Mouse (Mus musculus) gastrocnemius, postnatal 36 days (tissue): ENCODE measurements around the gene Garnl3. TPM values are rescaled to one million over a fixed set of nuclear protein-coding genes. Genes with fewer than 3 reads are reported as not detected.
"Not testable (repeated sequence)": the region's sequence is repeated elsewhere in the genome, so short reads cannot be mapped to it uniquely, and the experiment has no call there.

Experiments used
- DNase-seq, 2 experiments: peaks; one replicate each; pipeline ENCODE4 v3.0.0; 2022
- intact Hi-C: fragments of 180-260 bp; cut with DNase I; formaldehyde crosslinking; loops from one replicate; pipeline ENCODE4 v1.15.1; 2025
- total RNA-seq, 2 experiments: library from RNA; stranded (reverse); gene quantifications; 2 replicates each; pipeline ENCODE4 v1.2.3; 2021

The Garnl3 gene
- total RNA-seq, 2 experiments from 2014 or later: 0.64 to 0.69 TPM

DNA sequence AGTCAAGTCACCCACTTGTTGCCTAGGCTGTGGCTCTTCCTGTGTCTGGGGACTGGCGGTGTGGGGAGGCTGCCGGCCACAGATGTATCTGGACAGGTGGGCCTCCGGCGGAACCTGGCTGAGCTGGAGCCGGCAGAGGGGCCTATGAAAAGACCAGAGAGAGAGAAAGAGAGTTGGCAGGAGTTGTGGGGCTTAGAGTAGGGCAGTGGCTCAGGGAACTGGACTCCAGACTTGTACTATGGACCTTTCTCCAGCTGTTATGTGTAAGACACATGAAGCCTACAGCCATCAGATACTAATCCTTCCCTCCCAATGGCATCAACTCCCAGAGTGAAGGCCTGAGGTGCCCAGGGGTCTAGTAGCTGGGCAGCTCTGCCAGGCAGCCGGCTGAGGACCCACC, 27.4 kb upstream of the Garnl3 start:
- DNase-seq: no peak
- intact Hi-C loops: loop anchor here (5.0 kb wide), 1 partner anchor 58 kb away; the partner anchor contains the start of gene Angptl2

DNA sequence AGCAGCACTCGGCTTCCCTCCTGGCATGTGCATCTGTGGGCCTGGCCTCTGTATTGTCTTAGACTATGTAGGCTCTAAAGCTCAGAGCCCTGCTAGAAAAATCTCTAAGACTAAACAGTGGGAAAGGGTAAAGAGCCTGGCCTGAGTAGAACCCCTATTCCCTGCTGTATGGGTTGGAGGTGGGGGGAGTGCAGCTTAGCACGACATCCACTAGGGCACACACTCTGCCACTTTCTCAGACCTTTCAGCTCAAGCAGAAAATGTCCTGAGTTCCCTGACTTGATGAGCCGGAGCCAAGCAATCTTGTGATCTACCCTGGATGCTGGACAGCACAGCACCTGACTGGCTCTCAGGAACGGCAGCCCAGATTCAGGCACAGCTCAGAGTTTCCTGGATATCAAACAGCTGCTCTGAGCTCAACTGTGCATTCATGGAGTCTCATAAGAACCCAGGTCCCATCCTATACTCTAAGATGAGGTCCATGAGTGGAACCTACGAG, 24.9 kb upstream of the Garnl3 start:
- intact Hi-C loops: loop anchor here (5.0 kb wide), 1 partner anchor 61 kb away; the partner anchor contains the start of gene Angptl2
- no peak for DNase-seq

DNA sequence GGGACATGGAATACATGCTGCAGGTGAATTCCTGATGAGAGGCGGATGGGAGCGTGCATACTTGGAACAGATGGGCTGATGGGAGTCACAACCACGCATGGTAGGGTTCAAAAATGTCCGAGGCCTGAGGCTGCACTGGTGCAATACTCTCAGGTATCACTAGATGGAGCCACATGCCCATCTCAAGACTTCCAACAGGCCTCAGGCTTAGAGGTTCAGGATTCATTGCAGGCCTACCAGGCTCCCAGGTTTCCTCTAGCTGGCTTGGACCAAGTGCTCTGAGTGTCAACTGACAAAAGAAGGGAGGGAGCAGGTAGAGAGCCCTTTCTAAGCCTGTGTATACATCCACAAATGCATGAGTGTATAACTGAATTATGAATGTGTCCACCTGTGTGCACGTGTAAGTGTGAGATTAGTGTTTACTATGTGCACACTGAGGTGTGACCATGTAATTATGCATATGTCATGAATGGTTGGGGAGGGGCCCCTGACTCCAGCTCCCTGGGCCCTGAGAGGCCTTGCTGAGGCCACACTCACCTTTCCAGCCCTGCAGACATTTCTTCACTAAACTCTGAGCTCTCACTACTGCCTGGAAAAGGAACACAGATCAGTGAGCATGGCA, 23.4 kb upstream of the Garnl3 start:
- intact Hi-C loops: loop anchor here (1.0 to 5.0 kb wide), 3 partner anchors 62 to 248 kb away; partner anchors contain the start of gene Angptl2
- peak; percentile 61 to 68 for DNase-seq

DNA sequence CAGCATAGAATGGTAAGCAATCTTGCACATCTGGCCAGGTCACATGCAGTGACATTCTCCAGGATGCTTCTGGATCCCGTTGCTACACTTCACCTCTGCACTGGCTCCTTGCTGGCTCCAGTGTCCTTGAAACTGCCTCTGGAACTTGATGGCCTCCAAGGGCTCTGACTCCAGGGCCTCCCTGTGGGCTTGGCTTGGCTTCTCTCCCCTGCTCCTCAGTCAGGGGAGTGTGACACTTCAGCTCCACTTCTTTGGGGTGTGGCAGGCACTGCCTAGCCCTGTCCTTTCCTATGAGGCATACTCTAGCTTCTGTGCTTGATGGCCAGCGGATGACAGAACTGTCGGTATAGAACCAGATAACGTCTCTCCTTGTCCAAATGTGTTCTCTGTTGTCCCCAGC, 15.5 kb upstream of the Garnl3 start:
- no peak for DNase-seq
- intact Hi-C loops: no loop called here

DNA sequence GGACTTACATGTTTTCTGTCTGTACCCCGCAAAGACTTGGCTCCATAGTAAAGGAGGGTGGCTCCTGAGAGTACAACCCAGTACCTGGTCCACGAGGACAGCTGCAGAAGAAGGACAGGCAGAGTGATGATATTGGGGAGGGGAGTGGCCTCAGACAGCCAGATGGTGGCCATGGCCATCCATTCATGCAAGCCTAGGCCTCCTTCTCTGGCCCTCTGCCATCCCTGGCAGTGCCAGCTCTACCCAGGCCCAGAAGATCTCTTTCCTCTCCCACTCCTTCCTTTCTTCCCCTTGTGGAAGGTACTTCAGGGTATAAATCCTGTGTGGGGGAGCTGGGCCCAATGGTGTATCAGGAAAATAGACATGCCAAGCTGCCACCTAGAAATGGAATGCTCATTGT, 11.8 kb upstream of the Garnl3 start:
- no peak for DNase-seq
- intact Hi-C loops: no loop called here

DNA sequence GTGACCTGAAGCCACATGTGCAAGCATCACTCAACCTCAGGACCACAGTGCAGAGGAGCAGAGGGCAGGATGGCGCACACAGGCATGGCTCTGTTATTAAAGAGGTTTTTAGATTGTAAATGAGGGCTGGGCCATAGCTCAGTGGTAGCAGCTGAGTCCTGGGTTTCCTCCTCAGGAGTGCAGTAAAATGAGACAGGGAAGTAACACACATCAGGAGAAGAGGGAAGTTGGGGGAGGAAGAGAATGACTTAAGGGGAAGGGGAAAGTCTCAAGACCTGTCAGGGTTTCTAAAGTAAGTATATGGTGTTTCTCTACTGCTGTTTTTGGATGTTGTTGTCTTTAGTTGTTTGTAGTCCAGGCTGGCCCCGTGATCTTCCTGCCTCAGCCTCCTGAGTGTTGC, 7.0 kb upstream of the Garnl3 start:
- peak in 1 of 2 experiments; percentile 8 for DNase-seq
- intact Hi-C loops: no loop called here

DNA sequence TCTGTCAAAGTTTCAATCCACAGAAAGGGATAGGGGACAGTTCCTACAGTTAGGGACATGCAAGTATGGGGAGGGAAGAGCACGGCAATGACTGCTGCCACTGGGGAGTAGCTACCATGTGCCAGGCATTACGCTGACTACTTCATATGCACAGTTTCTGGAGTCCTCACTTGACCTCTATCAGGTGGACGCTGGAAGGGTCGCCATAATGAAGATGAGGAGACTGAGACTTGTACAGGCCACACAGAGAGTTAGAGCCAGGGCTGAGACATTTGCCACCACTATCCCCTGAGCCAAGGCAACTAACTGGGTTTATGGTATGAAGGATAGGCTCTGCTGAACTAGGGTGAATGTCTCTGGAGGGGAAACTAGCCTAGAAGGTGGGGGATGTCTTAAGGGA, 6.3 kb upstream of the Garnl3 start:
- no peak for DNase-seq
- intact Hi-C loops: no loop called here

DNA sequence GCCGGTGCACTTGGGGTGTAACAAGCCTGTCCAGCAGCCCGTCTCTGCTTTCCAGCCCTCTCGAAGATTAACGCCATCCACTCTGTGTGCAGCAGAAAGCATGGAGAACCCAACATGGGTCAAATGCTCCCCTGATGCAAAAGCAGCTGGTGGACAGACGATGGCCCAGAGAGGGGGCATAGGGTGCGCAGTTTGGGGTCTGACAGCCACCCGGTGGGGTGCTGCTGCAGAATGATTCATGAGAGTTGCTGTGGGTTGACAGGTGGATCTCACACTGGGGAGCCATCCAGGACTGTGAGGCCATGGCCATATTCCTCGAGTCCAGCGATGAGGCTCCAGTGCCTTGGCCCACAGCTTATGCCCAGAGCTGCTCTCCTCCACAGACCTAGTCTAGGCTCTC, 5.8 kb upstream of the Garnl3 start:
- intact Hi-C loops: no loop called here
- DNase-seq: no peak

DNA sequence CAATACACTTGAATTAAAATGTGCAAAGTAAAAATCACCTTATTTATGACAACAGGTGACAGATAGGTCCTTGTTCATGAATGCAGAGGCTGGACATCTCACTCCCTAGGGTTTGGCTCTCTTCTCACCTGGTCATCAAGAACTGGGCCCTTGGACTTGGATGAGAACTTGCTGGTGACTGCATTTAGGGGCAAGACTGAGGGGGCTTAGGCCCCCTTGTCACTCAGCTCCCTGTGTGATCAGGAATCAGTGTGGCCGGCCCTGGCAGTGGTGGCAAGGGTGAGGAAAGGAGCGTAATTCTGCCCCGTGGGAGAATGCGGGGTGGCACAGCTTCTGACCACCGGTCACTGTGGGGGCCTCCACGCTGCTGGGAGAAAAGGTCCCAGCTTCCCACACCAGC, 4.9 kb upstream of the Garnl3 start:
- DNase-seq: no peak
- intact Hi-C loops: no loop called here

DNA sequence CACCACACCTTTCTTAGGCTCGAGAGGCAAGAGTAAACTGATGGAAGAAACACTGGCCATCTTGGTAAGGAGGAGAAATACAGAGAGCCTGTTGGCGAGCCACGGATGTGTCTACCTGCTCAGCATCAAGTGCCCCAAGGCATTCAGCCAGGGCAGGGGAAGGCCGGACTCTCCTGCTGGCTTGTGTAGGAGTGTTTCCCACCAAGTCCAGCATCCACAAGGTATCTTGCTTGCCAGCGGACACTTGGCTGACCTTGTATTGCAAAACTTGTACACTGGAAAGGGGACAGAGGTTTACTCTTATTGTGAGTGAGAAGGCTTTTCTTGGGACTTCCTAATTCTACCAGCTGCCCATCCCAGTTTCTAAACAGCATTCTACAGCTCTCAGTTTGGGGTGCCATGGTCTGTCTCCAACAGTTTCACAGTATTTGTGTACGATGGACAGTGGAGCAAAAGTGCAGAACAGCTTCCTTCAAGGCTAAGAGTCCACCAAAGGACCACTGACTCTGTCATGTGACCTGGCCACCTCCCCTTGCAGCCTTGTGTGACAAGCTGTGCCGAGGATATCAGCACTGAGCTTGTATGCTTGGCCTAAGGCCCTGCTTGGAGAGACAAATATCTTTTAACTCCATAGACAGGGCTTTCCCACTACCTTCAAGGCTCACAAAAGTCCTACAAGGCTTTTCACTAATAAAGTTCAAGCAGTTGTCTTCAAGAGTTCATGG, 3.5 kb upstream of the Garnl3 start:
- intact Hi-C loops: no loop called here
- no peak for DNase-seq

DNA sequence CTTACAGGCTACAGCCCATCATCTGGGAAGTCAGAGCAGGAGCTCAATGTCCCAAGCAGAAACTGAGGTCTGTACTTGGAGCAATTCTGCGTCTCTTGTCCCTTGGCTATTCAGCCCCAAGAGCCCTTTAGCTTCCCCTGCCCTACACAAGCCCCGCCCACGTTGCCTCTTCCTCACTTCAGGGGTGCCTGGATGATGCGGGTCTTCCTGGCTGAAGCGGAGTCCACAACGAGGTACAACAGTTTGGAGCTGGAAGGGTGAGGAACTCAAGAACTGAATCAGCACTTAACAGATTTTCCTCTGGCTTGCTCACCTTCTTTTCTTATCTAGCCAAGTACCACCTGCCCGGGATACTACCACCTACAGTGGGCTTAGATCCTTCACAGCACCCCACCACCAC, 852 bp upstream of the Garnl3 start:
- intact Hi-C loops: no loop called here
- DNase-seq: no peak

DNA sequence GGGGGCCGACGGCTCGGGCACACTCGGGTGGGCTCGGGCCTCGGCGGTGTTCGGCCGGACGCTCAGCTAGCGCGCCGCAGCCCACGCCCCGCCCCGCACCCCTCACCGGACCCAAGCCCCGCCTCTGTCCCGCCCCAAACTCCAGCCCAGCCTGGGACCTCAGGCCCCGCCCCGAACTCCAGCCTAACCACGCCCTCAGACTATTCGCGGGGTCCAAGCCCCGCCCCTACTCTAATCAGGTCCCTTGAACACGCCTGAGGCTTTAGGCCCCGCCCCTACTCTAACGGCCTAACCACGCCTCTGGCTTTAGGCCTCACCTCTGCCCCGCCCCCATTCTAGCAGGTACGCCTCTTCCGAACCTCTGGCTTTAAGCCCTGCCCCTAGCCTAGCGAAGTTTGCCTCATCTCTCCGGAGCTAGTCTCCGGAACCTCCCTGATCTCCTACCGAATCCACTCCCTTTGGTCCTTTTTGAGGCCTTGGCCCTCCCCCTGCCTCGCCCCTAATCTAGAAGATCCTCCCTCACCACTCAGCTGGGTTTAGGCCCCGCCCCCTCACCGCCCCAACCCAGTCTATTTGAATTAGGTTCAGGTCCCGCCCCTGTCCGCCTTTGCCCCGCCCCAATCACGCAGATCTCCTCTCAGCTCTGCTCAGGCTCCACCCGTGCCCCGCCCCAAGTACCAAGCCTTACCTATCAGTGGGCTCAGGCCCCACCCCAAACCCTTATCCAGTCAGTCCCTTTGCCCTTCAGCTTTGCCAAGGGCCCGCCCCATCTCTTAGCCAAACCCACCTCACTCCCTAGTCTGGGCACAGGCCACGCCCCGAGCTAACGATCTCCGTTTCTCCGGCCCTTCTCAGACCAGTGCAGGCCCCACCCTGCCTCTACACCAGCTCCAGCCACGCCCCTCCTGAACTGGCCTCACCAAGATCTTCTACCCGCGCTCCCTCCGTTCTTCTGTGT, 649 bp downstream of the Garnl3 start:
- peak; percentile 94 to 96 for DNase-seq
- intact Hi-C loops: no loop called here

DNA sequence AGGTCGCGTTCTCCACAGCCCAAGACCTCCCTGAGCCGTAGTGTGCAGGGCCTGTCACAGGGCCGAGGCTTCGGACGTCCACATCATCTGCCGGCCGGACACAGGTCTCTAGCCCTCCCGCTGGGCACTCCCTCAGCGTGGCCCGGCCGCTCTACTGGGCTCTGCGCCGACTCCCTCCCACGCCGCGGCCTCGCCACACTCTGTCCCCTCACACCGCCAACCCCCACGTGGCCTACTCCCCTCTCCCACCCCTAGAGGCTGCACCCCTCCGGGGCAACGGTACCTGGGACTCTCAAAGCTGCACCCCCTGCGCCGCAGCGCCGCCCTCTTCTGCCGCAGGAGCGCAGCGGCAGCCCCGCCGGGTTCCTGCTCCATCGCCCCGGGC, 1.3 kb downstream of the Garnl3 start:
- intact Hi-C loops: no loop called here
- no peak for DNase-seq

DNA sequence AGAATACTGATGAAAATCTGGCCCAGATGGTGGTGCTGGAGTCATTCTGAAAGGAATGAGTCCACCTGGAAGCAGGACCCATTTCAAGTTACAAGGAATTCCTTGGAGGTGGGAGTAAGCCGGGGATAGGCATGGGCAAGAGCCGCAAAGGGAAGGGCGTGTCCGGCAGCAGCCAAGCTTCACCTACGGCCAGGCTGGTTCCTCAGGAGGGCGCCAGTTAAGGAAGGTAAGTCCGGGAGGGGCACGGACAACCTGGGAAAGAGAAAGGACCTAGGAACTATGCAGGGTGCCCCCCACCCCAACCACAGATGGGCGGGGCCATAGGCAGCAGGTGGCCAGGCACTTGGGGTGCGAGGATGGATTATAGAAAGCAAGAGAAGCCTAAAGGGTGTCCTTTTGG, 1.8 kb downstream of the Garnl3 start:
- intact Hi-C loops: no loop called here
- no peak for DNase-seq

DNA sequence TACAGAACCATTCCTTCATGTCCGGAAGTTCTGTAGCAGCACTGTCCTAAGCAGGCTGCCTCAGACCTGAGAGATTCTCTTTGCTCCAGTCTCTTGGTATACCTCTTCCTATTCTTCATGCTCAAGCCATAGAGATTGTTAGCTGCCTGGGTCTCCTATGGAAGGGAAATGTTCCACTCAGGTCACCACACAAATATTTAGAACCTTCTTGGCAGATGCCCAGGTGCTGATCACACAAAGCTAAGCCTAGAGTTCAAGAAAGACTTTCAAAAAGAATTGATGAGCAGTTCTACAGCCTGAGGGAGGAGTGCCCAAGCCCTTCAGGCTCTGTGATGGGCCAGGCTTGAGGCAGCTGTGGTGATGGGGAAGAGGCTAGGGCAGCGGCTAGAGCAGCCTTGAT, 2.4 kb downstream of the Garnl3 start:
- DNase-seq: no peak
- intact Hi-C loops: no loop called here

DNA sequence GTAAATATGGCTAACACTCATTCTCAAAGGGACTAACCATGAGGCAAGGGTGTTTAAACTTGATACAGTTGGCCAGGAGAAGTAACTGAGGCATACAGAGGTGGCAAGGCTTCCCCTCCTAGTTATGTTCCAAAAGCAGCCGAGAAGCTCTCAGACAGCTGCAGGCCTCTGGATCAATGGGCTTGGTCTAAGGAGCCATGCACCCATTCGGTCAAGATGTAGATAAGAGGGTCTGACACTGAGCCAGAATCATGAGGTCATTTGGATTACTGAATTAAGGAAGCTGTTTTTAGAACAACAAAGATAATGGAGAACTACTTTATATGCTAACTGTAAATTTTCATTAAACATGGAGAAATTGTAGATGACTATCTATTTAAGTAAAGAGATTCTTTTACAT, 4.2 kb downstream of the Garnl3 start:
- intact Hi-C loops: no loop called here
- no peak for DNase-seq

DNA sequence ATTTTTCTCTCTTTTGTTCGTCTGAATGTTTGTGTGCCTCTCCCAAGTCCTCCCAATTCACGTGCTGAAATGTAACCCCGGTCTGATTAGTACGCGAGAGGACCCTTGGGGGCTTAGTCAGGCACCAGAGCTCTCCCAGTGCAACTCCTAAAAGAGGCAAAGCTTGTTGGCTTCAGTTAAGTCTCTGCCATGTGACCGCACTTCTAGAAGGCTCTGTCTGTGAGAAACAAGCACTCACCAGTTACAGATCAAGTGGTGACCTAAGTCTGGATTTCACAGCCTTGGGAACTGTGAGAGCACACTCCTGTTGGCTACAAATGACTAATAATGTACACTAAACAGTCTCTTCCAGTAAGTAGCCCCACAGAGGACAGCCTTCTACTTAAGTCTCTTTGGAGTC, 8.6 kb downstream of the Garnl3 start:
- intact Hi-C loops: no loop called here

DNA sequence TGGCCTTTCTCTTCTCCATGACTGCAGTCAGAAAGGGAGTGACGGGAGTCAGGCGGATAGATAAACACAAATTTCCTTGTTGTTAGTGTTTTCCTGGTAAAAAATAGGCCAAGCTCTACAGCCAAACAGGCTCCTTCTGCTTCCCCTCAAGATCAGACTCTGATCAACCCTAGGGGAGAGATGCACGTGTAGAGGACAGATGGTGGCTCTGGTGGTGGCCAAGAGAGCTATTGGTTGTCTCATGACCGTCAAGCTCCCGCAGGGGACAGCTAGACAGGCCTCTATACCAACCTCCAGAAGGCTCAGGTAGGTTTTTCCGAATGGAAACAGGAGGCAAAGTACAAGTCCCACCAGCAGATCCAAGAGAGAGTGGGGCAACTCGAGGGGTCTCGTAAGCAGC, 30.9 kb downstream of the Garnl3 start:
- intact Hi-C loops: no loop called here

More for the DNA sequence above, 8.6 kb downstream of the Garnl3 start:
- no peak for DNase-seq

DNA sequence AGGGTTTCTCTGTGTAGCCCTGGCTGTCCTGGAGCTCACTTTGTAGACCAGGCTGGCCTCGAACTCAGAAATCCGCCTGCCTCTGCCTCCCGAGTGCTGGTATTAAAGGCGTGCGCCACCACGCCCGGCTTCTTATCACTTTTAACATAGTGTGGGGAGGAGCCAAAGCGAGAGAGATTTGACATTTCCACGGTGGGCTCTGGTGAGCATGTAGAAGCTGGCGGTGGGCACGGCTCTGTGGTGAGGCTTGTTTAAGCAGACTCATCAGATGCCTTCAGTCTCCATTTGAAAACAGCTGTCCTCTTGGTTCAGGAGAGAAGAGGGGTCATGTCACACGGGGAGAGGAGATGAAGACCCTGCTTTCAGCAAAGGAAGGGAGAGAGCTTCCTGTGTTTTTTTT, 34.1 kb downstream of the Garnl3 start:
- intact Hi-C loops, DNase-seq: not testable (repeated sequence)

More for the DNA sequence above, 30.9 kb downstream of the Garnl3 start:
- no peak for DNase-seq

DNA sequence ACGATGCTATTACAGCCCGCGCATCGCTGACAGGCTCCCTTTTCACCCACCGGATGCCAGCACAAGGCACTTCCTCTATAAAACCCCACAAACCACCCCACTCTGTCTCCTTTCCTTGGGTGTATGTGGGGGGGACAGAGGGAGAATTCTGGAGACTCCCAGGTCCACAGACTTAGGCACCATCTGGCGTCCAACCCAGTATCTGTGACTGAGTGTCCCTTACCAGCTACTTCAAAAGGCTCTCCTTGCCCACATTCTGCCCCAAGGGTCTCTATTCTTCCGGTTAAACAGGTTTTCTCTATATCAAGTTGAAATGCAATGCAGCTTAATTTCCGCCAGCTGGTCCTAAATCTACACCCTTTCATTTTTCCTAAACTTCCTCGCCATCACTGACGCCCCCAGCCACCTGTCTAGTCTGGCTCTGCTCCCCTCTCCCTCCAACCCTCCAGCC, 36.2 kb downstream of the Garnl3 start:
- DNase-seq: no peak
- intact Hi-C loops: no loop called here
